ENCODE assay signal across 8 mouse cellular contexts in genomic region chr16:17110771-17111743, GRCm38 (mm10). TPM values are rescaled to one million over a fixed set of nuclear protein-coding genes. Genes with fewer than 3 reads are reported as not detected.
A peak's percentile ranks its signal among the peaks of the same experiment; 100 is the strongest.
DNase-seq lines count a peak whose midpoint lies in the region; ATAC-seq and TF ChIP-seq lines count a peak whose summit lies in the region.

Gene Ppil2, minus strand, starts transcription at chr16:17111257.

- ATAC-seq in G1E (ENCODE audit: extremely low read depth, insufficient number of reproducible peaks, low FRiP score, poor library complexity, severe bottlenecking), result peak; percentile 79
- peak; percentile 83 for ATAC-seq in forebrain, embryonic 15.5 days (replicated peaks)
- peak; percentile 87 for ATAC-seq in neural tube, embryonic 15.5 days (ENCODE audit: low FRiP score)

- no peak for TF ChIP-seq CTCF in G1E (IDR thresholded peaks at IDR 0.05; ENCODE audit: low read depth, low read length)
- no peak for TF ChIP-seq CTCF in lung, adult 2 months (IDR thresholded peaks at IDR 0.05; ENCODE audit: insufficient read depth, low read length)

- peak within 1 kb of the TSS; percentile 67 for H3K27ac ChIP-seq in forebrain, embryonic 15.5 days (replicated peaks)
- H3K27ac ChIP-seq in neural tube, embryonic 15.5 days (replicated peaks), result peak within 1 kb of the TSS; percentile 78

- H3K27me3 ChIP-seq in G1E (ENCODE audit: insufficient read depth, low read length), result no peaks in the 10 kb centered on the region
- H3K27me3 ChIP-seq in forebrain, embryonic 15.5 days, result no peaks in the 10 kb centered on the region
- no peaks in the 10 kb centered on the region for H3K27me3 ChIP-seq in neural tube, embryonic 15.5 days (replicated peaks)

- 9% methylated on average over 38 of the region's 38 CpGs for WGBS in forebrain, embryonic 15.5 days
- 6% methylated on average over 38 of the region's 38 CpGs for WGBS in lung, adult 2 months
- 9% methylated on average over 38 of the region's 38 CpGs for WGBS in neural tube, embryonic 15.5 days

- peak within 1 kb of the TSS; percentile 63 for H3K9ac ChIP-seq in forebrain, embryonic 15.5 days (replicated peaks)
- H3K9ac ChIP-seq in neural tube, embryonic 15.5 days (replicated peaks), result peak within 1 kb of the TSS; percentile 68

- peak; percentile 95 for TF ChIP-seq POLR2A in lung, adult 2 months (IDR thresholded peaks at IDR 0.05; ENCODE audit: borderline replicate concordance, extremely low read depth, low read depth, low read length)

- H3K4me1 ChIP-seq in G1E (ENCODE audit: insufficient read depth, low read depth, low read length), result peaks cover 21% of the 10 kb centered on the region
- H3K4me1 ChIP-seq in forebrain, embryonic 15.5 days, result peaks cover 18% of the 10 kb centered on the region
- H3K4me1 ChIP-seq in lung, adult 2 months (ENCODE audit: control insufficient read depth, insufficient read depth, low read length), result peaks cover 3% of the 10 kb centered on the region
- H3K4me1 ChIP-seq in neural tube, embryonic 15.5 days, result peaks cover 20% of the 10 kb centered on the region

- peak within 1 kb of the TSS; percentile 62 for H3K4me2 ChIP-seq in forebrain, embryonic 15.5 days (replicated peaks)
- peak within 1 kb of the TSS; percentile 69 for H3K4me2 ChIP-seq in neural tube, embryonic 15.5 days

- H3K36me3 ChIP-seq in G1E (replicated peaks), result peaks cover 57% of the 10 kb centered on the region
- H3K36me3 ChIP-seq in forebrain, embryonic 15.5 days, result peaks cover 21% of the 10 kb centered on the region
- H3K36me3 ChIP-seq in neural tube, embryonic 15.5 days, result peaks cover 13% of the 10 kb centered on the region

- no peaks in the 10 kb centered on the region for H3K9me3 ChIP-seq in G1E (replicated peaks)
- H3K9me3 ChIP-seq in forebrain, embryonic 15.5 days, result no peaks in the 10 kb centered on the region
- no peaks in the 10 kb centered on the region for H3K9me3 ChIP-seq in neural tube, embryonic 15.5 days (replicated peaks)

- H3K4me3 ChIP-seq in G1E (ENCODE audit: low read depth, low read length), result peak within 1 kb of the TSS; percentile 96
- peak within 1 kb of the TSS; percentile 79 for H3K4me3 ChIP-seq in forebrain, embryonic 15.5 days
- peak within 1 kb of the TSS; percentile 96 for H3K4me3 ChIP-seq in lung, adult 2 months (replicated peaks; ENCODE audit: extremely low read depth, low read depth, low read length)
- peak within 1 kb of the TSS; percentile 76 for H3K4me3 ChIP-seq in neural tube, embryonic 15.5 days (replicated peaks)

- intact Hi-C loops in heart, postnatal 25 days (cut with DNase I), result no loop called here

- DNase-seq in G1E (ENCODE audit: low spot score), result peak; percentile 70
- DNase-seq in cerebellum, adult 11 months, result peak; percentile 56
- DNase-seq in heart, postnatal 25 days (ENCODE audit: low spot score), result peak; percentile 39
- peak; percentile 70 to 84 for DNase-seq in layer of hippocampus, adult 18-20 months (ENCODE audit: low spot score in 2 of 2)
- peak; percentile 60 for DNase-seq in lung, adult 2 months
- peak; percentile 69 for DNase-seq in testis, postnatal 10 days (ENCODE audit: low spot score)

RNA-seq across cellular contexts. Expression of gene Ppil2, which starts in this region (rescaled TPM):
- total RNA-seq in G1E (2014; fragmentation: Nextera tagmentation) (111 and 127 TPM in 2 replicates), G1E (2017) (110 and 122 TPM in 2 replicates)
- polyA plus RNA-seq in G1E (2012), result 65.1 and 70.4 TPM in 2 replicates
- polyA plus RNA-seq in forebrain, embryonic 15.5 days (2015; fragmentation: Nextera tagmentation; extraction: Ambion mirVana), result 161 and 162 TPM in 2 replicates
- 10 to 100 TPM; 33.7 to 38.6 TPM for total RNA-seq in heart, postnatal 25 days (2021)
- total RNA-seq in layer of hippocampus, adult 18-20 months (2021), result 10 to 100 TPM; 90.6 to 96.2 TPM
- polyA plus RNA-seq in lung, adult 2 months (2012; rRNA removed), result 66.5 and 74.0 TPM in 2 replicates
- 134 and 143 TPM in 2 replicates for polyA plus RNA-seq in neural tube, embryonic 15.5 days (2015; fragmentation: Nextera tagmentation; extraction: Ambion mirVana)

Comparison
In these comparisons a context has a peak if more than half of its experiments do, and no peak if none do; other contexts are left out.
1. Peak in every context shown above with its lines: DNase-seq, ATAC-seq, H3K4me3 ChIP-seq and H3K27ac ChIP-seq.